Mouse (Mus musculus) embryonic facial prominence, embryonic 11.5 days (tissue): ENCODE measurements around the gene Ccdc174. TPM values are rescaled to one million over a fixed set of nuclear protein-coding genes. Genes with fewer than 3 reads are reported as not detected.

Experiments
- ATAC-seq: fragments of 200-750 bp; cut with Nextera tagmentation; replicated peaks from 2 replicates; pipeline ENCODE4 v1.8.0; 2017; ENCODE audit warnings: low read depth; ENCODE audit not compliant: insufficient number of reproducible peaks, low FRiP score, low TSS enrichment
- DNase-seq: peaks from one replicate; pipeline ENCODE4 v3.0.0-alpha.2; 2015; ENCODE audit warnings: low spot score
- H3K27ac ChIP-seq: fragments of 300-500 bp; sonication (generic); replicated peaks from 2 replicates; pipeline ENCODE4 v1.5.1; 2014; ENCODE audit warnings: mild to moderate bottlenecking, low read depth, low read length, control low read depth
- H3K27me3 ChIP-seq: fragments of 300-500 bp; sonication (generic); 2 replicates; pipeline ENCODE4 v1.6.1; 2014; ENCODE audit warnings: mild to moderate bottlenecking, low read length, moderate library complexity, mixed read lengths; ENCODE audit not compliant: control insufficient read depth, insufficient read depth
- H3K36me3 ChIP-seq: fragments of 300-500 bp; sonication (generic); replicated peaks from 2 replicates; pipeline ENCODE4 v1.6.1; 2014; ENCODE audit warnings: low read depth, mild to moderate bottlenecking, low read length, moderate library complexity, mixed read lengths; ENCODE audit not compliant: control insufficient read depth, insufficient read depth
- H3K4me1 ChIP-seq: fragments of 300-500 bp; sonication (generic); 2 replicates; pipeline ENCODE4 v1.6.1; 2014; ENCODE audit warnings: low read length, mixed read lengths; ENCODE audit not compliant: control insufficient read depth, insufficient read depth
- H3K4me2 ChIP-seq: fragments of 300-500 bp; sonication (generic); 2 replicates; pipeline ENCODE4 v1.6.1; 2014; ENCODE audit warnings: low read depth, mild to moderate bottlenecking, control low read depth, low read length, moderate library complexity
- H3K4me3 ChIP-seq: fragments of 300-500 bp; sonication (generic); 2 replicates; pipeline ENCODE4 v1.5.1; 2014; ENCODE audit warnings: low read depth, low read length, control low read depth
- H3K9ac ChIP-seq: fragments of 300-500 bp; sonication (generic); replicated peaks from 2 replicates; pipeline ENCODE4 v1.6.1; 2014; ENCODE audit warnings: mild to moderate bottlenecking, control low read depth, low read length
- H3K9me3 ChIP-seq: fragments of 300-500 bp; sonication (generic); replicated peaks from 2 replicates; pipeline ENCODE4 v1.6.1; 2016; ENCODE audit warnings: mild to moderate bottlenecking, low read length, inconsistent platforms, mixed read lengths; ENCODE audit not compliant: control insufficient read depth
- WGBS: fragments of 180-500 bp; shearing (Covaris S2); extraction: QIAGEN DNeasy Blood & Tissue Kit; methylation state at CpG from one replicate; pipeline ENCODE4 v1.1.7; 2014; 5-methylcytosine and 5-hydroxymethylcytosine counted together
- polyA plus RNA-seq: library from polyadenylated mRNA; unstranded; fragments of >200 nt; fragmentation: Nextera tagmentation; extraction: Ambion mirVana; gene quantifications from 2 replicates; pipeline ENCODE4 v1.2.1, GENCODE M21; 2014

Gene Ccdc174
- polyA plus RNA-seq, 1 experiment from 2014 or later, result 52.1 TPM

DNA sequence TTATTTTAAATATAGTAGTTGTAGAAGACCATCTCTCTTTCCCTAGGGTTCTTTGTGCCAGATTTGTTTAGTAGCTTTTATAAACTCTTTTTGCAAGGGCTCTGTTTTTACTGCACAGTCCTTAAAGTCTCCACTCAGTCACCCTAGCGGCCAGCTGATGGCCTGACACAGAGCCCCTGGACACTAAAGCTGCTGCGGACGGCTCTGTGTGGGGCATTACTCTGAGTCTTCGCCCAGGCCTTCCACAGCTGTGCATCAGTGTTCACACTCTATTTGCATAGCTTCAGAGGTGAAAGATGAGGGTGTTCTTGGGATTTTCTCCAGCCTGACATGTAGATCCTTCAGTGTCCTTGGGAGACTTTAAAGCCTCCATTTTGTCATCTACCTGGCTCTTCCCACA lies 60.6 kb downstream of the Ccdc174 start:
- Histone ChIP-seq H3K9me3 (no peaks in the 10 kb centered on the region), H3K4me1 (peaks cover 3% of the 10 kb centered on the region; the same call in 1 of the 2 replicates), H3K27ac (no peak overlapping the region), H3K9ac (no peak overlapping the region), H3K4me2 (no peak overlapping the region), H3K36me3 (no peaks in the 10 kb centered on the region), H3K4me3 (no peak overlapping the region), H3K27me3 (no peaks in the 10 kb centered on the region)
- ATAC-seq (no peak), DNase-seq (no peak)
- WGBS, result 54% methylated on average over 4 of the region's 4 CpGs

DNA sequence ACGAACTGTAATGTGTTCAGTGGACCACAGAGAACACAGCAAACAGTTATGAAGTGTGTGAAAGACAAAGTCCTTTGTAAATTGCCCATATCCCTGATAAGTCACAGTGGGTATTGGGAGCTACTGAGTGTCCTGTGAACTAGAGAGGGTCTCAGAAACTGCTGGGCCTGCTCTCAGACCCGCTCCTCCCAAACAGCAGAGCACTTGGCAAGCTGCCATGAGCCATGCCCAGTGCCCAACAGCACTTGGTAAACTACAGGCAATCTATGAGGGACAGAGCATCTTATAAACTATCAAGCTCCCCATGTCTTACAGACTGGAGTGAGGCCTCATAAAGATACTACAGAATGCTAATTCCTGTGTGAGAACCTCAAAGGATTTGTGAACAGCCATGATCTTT lies 70.6 kb downstream of the Ccdc174 start:
- ATAC-seq (no peak), DNase-seq (no peak)
- H3K9ac ChIP-seq, result no peak overlapping the region
- H3K27ac ChIP-seq, result no peak overlapping the region
- 85% methylated on average over 2 of the region's 2 CpGs for WGBS
- H3K36me3 ChIP-seq, result no peaks in the 10 kb centered on the region
- no peaks in the 10 kb centered on the region for H3K9me3 ChIP-seq
- no peak overlapping the region for H3K4me3 ChIP-seq
- no peaks in the 10 kb centered on the region for H3K27me3 ChIP-seq
- H3K4me2 ChIP-seq, result no peak overlapping the region
- no peaks in the 10 kb centered on the region for H3K4me1 ChIP-seq

Other genes starting within 250 kb of the Ccdc174 start
- gene Slc6a6, start 194.0 kb upstream of the Ccdc174 start, polyA plus RNA-seq, result 35.3 and 40.6 TPM in 2 replicates
- gene Grip2, start 50.8 kb upstream of the Ccdc174 start, polyA plus RNA-seq, result 0.06 and 0.14 TPM in 2 replicates
- gene 4930590J08Rik, start 24.8 kb downstream of the Ccdc174 start, polyA plus RNA-seq, result 0.13 and 0.35 TPM in 2 replicates
- gene Fgd5, start 100.8 kb downstream of the Ccdc174 start, polyA plus RNA-seq, result 3.8 and 4.8 TPM in 2 replicates
- gene Nr2c2, start 213.3 kb downstream of the Ccdc174 start, polyA plus RNA-seq, result 16.2 and 18.5 TPM in 2 replicates